Mouse (Mus musculus): ENCODE data around the gene Zfp972. TPM values are rescaled to one million over a fixed set of nuclear protein-coding genes. Genes with fewer than 3 reads are reported as not detected.

Gene Zfp972
- polyA plus RNA-seq (2017; shearing (Covaris generic)) = 1.7 TPM

GRCm38 (mm10) chr2:177925563-177926103, at the start of gene Zfp972:
Gene Zfp972, minus strand, starts transcription at chr2:177925613.

GRCm38 (mm10) chr2:177957145-177957544, 31.7 kb upstream of the Zfp972 start, which contains the start of gene Gm14326:
Gene Gm14326, minus strand, starts transcription at chr2:177957297.

DNA sequence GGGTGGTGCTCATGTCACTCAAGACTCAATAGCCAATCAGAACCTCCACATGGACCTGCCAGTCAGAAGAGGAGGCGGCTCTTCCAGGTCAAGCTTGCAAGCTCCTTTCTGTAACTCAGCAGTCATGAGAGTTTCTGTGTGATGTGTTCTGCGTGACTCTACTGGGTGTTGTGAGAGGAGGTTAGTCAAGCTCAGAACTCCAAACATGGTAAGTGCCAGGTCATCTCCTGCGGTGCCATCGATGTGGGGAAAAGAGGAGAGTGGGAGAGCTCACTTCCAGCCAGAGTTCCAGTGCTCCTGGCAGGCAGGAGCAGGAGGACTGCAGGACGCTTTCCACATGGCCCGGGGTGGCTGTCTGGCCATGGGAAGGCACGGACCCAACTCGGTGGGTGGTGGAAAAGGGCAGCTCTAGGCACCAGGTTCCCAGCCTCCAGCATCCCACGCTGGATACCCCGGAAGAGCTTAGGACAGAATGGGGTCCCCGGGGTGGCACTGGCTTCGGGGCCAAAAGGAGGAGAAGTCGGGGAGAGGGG, 28.3 kb downstream of the Zfp972 start, which contains the start of gene Gm14327:
Gm14327 (plus strand) TSS at position 51 of the 533 bp plus-strand sequence.

Other genes starting within 250 kb of the Zfp972 start
- gene Gm14322, start 166.3 kb downstream of the Zfp972 start, polyA plus RNA-seq (2017; shearing (Covaris generic)) = 0.30 TPM
- 14.3 TPM for gene Gm14325, start 85.3 kb downstream of the Zfp972 start, polyA plus RNA-seq (2017; shearing (Covaris generic))
- not detected for gene Gm14327, start 28.5 kb downstream of the Zfp972 start, polyA plus RNA-seq (2017; shearing (Covaris generic))
- 12.6 TPM for gene Gm14326, start 31.7 kb upstream of the Zfp972 start, polyA plus RNA-seq (2017; shearing (Covaris generic))
- 17.6 TPM for gene Zfp971, start 97.7 kb upstream of the Zfp972 start, polyA plus RNA-seq (2017; shearing (Covaris generic))
- 9.5 TPM for gene Zfp931, start 152.9 kb upstream of the Zfp972 start, polyA plus RNA-seq (2017; shearing (Covaris generic))
- 0.26 TPM for gene Phactr3, start 193.4 kb upstream of the Zfp972 start, polyA plus RNA-seq (2017; shearing (Covaris generic))